Mouse (Mus musculus) right cerebral cortex, postnatal 10 days (tissue): ENCODE measurements around the gene Foxp4.

Experiments used
- DNase-seq, 2 experiments: peaks; one replicate each; pipeline ENCODE4 v3.0.0; 2021; ENCODE audit warnings: low spot score in 2 of 2

Foxp4 gene

DNA sequence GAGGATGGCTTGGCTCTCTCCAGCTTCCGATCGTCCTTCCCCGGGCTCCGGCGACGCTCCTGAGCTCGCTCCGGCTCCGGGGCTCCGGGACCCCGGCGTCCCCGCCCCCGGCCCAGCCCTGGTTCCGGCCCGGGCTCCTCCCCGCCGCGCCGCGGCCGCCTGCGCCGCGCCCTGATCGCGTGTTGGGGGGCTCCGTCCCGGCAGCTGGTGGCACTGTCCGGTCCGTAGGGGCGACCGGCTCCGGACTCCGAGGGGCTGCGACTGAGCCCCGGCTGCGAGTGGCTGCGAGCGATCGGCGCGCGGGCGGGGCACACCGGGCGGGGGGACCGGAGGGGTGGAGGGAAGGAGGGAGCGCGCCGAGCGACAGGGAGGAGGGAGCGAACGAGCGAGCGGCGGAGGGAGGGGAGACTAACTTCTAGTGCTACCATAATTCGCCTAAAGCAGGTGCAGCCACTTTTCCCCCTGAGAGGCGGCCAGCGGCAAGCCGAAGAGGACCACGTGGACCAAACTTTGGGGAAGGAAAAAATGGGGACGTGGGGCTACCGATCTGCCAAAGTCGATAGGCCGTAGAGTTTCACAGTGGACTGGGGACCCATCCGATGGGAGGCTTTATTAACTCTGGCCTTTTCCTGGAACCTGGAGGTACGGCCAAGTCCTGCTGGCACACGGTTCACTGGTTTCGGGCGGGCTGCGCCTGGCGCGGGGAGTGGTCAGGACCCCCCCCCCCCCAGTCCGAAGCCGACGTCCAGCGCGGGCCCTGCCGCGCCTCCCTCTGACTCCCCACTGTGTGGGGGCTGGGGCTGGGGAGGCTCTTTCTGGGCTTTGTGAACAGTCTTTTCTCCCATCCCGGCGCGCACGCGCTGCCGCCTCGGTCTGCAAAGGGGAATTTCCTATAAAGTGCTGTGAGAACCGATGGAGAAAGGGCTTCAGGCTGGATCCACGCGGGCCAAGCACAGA, at the start of gene Foxp4:
TSS of gene Foxp4 (minus strand) at position 263 of the 957 bp plus-strand sequence.
- peak; percentile 87 to 89 for DNase-seq

DNA sequence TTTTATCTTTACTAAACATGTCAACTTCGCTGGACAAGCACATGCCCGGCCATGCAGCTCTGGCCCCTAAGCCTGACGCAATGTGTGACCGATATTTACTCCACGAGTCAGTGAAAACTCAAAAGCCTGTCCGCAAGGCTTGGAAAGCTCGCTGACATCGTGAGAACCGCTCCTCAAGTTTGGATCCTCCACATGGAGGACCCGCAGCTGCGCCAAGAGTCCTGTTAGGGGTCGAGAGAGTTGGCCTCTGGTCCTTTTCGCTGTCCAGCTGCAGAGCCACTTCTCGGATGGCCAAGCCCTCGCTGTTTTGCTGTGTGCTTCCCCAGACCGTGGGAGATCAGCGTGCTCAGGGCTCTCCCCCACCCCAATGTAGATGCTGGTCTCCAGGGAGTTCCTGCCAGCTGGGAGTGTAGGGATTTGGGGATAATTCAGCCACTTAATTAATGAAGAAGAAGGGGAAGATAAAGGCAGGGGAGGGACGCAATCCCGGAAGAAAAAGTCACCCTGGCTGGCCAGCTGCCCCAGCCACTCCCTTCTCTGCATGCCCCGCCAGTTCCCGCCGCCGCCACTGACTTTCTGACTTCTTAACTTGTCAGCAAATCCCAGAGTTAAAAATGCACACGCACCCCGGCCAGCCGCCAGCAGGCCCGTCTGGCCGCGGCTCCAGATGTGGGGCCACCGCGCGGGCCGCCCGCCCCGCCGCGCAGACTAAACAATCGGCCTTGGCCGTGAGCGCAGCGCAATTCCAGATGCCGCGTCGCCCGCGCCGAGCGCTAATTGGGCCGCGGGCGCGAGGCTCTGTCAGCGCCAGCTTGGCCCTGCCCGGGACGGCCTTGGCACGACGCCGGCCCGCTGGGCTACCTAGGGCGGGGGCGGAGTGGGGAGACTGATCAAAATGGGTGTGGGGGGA, 49.4 kb upstream of the Foxp4 start:
- DNase-seq, result peak; percentile 47 to 50

DNA sequence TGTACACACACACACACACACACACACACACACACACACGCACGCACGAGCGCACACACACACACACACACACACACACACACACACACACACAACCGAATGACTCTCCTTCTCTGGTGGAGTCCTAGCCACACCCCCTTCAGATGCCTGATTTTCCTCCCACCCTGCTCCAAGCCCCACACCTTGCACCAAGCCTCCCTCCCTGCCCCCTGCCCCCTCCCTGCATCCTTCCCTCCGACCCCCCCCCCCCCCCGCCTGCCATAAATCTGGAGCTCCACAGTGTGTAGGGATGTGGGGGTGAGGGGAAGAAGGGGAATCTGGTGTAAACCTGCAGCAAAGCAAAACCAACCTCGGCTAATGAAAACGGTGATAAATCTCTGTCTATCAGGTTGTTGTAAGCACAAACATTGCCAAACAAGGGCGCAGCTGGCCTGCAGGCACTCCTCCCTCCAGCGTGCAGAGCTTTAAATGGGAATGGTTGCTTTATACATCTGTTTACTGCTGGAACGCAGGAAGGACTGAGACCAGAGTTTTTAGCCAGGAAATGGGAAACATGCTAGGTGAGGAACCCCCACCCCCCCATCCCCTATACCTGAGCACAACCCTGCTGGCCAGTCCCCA, 41.5 kb upstream of the Foxp4 start:
- DNase-seq, result no peak

- DNase-seq, result no peak
Observed at GRCm38 (mm10) chr17:47958046-47958790, 33.8 kb upstream of the Foxp4 start.

DNA sequence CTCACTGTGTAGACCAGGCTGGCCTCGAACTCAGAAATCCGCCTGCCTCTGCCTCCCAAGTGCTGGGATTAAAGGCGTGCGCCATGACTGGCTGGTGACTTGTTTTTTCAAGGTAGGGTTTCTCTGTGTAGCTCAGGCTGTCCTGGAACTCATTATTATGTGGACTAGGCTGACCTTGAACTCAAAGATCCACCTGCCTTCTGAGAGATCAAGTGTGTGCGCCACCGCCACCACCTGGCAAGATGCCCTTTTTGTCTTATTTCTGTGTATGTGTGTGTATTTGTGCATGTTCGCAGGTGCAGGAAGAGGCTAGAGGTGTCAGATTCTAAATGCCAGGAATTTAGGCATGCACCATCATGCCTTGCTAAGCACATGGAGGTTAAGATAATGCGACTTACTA, 32.0 kb upstream of the Foxp4 start:
- DNase-seq, result no peak

GRCm38 (mm10) chr17:47955054-47955741, 30.8 kb upstream of the Foxp4 start:
- no peak for DNase-seq

DNA sequence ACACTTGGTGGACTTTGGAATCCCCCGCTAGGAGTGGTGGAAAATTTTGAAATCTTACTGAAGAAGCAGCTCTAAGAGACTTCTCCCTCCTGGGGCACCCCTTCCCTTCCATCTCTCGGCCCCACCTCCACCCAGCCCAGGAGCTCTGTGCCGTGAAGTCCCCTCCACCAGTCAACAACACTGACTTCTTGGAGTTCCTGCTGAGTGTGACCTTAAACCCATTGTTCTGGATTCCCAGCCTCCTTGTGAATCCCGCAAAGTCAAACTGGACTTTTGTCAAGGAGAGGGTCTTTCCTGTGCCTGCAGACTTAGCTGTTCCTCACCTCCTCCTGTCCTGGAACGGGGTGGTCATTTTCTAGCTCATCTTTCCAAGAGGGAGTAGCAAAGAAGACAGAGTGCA, 28.8 kb upstream of the Foxp4 start:
- DNase-seq, result no peak

DNA sequence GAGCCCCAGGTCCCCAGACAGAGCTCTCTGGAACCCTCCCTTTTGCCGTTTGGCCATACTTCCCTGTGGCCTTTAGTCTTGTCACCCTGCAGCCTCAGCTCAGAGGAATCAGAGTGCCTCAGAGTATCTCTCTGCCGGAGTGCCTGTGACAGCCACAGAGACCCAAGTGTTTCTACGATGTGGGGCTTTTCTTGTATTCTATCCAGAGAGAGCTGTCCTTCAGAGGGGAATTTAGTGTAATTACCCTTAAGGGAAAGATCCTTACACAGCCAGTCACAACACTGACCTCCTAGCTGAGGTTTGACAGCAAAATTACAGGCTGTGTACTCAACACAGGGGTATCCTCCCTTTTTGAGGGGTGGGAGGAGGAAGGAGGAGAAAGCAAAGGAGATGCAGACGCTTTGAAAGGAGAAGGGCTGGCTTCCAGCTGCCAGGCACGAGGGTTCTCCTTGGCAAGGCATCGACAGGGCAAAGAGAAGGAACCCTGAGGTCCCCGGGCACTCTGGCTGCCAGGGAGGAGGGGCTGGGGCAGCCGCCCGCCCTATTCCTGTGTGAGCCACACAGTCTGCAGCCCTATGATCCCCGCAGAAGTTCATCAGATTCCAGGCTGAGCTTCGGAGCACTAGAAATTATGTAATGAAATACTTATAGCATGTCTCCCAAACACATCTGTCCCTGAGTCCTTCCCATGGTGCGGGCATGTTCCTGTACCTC, 28.1 kb upstream of the Foxp4 start:
- DNase-seq, result peak in 1 of 2 experiments; percentile 46

- no peak for DNase-seq
Observed at GRCm38 (mm10) chr17:47951452-47951851, 27.0 kb upstream of the Foxp4 start.

DNA sequence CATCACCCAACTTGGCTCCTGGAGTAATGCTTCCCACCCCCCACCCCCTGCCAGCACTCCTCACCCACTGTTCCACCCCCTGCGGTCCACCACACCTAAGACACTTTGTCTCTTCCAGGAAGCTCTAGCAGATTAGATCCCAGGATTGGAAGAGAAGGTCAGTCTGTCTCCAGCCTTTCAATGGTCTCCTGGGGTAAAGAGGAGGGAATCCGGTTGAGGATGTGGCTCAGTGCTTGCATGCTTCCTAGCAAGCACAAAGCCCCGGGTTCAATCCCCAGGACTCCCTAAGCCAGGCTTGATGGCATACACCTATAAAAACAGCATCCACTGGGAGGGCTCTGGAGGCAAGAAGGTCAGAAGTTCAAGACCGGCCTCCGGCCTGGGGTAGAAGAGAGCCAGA, 26.4 kb upstream of the Foxp4 start:
- no peak for DNase-seq

GRCm38 (mm10) chr17:47949441-47949840, 25.0 kb upstream of the Foxp4 start:
- DNase-seq, result no peak

GRCm38 (mm10) chr17:47948753-47949152, 24.3 kb upstream of the Foxp4 start:
- DNase-seq, result no peak

- DNase-seq, result no peak
Observed at GRCm38 (mm10) chr17:47946921-47947420, 22.5 kb upstream of the Foxp4 start.

- no peak for DNase-seq
Observed at GRCm38 (mm10) chr17:47946111-47946510, 21.7 kb upstream of the Foxp4 start.

GRCm38 (mm10) chr17:47943103-47943870, 18.8 kb upstream of the Foxp4 start:
- peak in 1 of 2 experiments; percentile 37 for DNase-seq

DNA sequence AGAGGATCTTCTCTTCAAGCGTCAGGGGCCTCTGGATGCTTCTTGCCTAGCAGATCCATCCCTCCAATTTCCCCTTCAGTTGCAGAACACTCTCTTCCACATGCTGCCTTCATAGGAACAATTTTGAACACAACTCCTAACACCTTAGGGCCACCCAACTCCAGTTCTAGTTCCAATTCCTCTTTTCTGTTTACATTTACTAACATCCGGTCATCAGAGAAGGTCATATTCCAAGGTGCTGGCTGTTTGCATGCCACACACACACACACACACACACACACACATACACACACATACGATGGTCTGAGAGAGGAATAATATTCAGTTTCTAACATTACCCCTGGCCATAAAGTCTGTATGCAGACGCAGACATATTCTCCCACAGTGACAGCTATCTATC, 17.6 kb upstream of the Foxp4 start:
- no peak for DNase-seq

- no peak for DNase-seq
Observed at GRCm38 (mm10) chr17:47938839-47939238, 14.4 kb upstream of the Foxp4 start.

DNA sequence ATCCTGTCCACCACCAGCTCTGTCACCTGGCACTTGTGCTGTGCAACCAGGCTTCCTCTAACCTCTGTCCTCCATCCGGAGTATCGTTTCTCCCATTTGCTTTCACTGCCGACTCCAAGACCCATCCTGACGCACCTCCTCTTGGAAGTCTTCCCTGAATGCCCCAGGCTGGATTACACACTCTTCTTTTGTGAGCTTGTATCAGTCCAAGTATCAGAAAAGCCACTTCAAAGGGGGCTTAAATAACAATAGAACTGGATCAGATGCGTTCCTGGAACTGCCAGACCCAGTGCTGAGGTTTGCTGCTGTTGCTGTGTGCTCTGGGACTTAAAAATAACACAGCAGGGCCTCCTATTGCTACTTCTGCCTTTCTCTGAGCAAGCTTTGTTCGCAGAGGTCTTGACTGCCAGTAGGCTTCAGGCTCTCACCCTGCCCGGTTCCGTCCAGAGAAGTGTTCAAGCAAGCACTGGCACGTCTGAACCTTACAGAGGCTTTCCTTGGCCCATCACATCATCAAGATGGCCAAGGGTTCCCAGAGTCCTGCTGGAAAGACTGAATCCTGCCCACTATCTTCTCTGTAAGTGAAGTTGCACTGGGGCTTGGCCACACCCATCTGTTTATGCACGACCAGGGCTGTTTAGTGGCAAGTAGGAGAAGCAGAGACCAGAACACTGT, 13.6 kb upstream of the Foxp4 start:
- DNase-seq, result no peak
